Mouse (Mus musculus) neural tube, embryonic 15.5 days (tissue): Measurements from ENCODE around the gene Msh3. TPM values are rescaled to one million over a fixed set of nuclear protein-coding genes. Genes with fewer than 3 reads are reported as not detected.
A peak's percentile ranks its signal among the peaks of the same experiment; 100 is the strongest.

Source experiments
- ATAC-seq: fragments of 200-750 bp; cut with Nextera tagmentation; 2 replicates; pipeline ENCODE4 v1.8.0; 2017; ENCODE audit warnings: mild to moderate bottlenecking, moderate TSS enrichment, moderate library complexity; ENCODE audit not compliant: low FRiP score
- H3K27ac ChIP-seq: fragments of 300-500 bp; sonication (generic); replicated peaks from 2 replicates; pipeline ENCODE4 v1.5.1; 2015; ENCODE audit warnings: mild to moderate bottlenecking, inconsistent platforms
- H3K27me3 ChIP-seq: fragments of 300-500 bp; sonication (generic); replicated peaks from 2 replicates; pipeline ENCODE4 v1.6.1; 2015; ENCODE audit warnings: inconsistent platforms
- H3K36me3 ChIP-seq: fragments of 300-500 bp; sonication (generic); 2 replicates; pipeline ENCODE4 v1.6.1; 2015; ENCODE audit warnings: inconsistent platforms
- H3K4me1 ChIP-seq: fragments of 300-500 bp; sonication (generic); 2 replicates; pipeline ENCODE4 v1.6.1; 2015; ENCODE audit warnings: inconsistent platforms
- H3K4me2 ChIP-seq: fragments of 300-500 bp; sonication (generic); 2 replicates; pipeline ENCODE4 v1.6.1; 2015; ENCODE audit warnings: inconsistent platforms, mild to moderate bottlenecking, moderate library complexity
- H3K4me3 ChIP-seq: fragments of 300-500 bp; sonication (generic); replicated peaks from 2 replicates; pipeline ENCODE4 v1.5.1; 2015; ENCODE audit warnings: mild to moderate bottlenecking, inconsistent platforms
- H3K9ac ChIP-seq: fragments of 300-500 bp; sonication (generic); replicated peaks from 2 replicates; pipeline ENCODE4 v1.6.1; 2015; ENCODE audit warnings: mild to moderate bottlenecking, inconsistent platforms
- H3K9me3 ChIP-seq: fragments of 300-500 bp; sonication (generic); replicated peaks from 2 replicates; pipeline ENCODE4 v1.6.1; 2016; ENCODE audit warnings: inconsistent platforms
- WGBS: fragments of 180-500 bp; shearing (Covaris S2); methylation state at CpG from one replicate; pipeline ENCODE4 v1.1.7; 2015; ENCODE audit warnings: mixed read lengths; 5-methylcytosine and 5-hydroxymethylcytosine counted together
- polyA plus RNA-seq: library from polyadenylated mRNA; unstranded; fragments of >200 nt; fragmentation: Nextera tagmentation; extraction: Ambion mirVana; gene quantifications from 2 replicates; pipeline ENCODE4 v1.2.1, GENCODE M21; 2015

The Msh3 gene
- polyA plus RNA-seq, 1 experiment from 2014 or later: 24.0 TPM

- H3K4me1 ChIP-seq: peaks cover 5% of the 10 kb centered on the region; the same call in 1 of the 2 replicates
- no peaks in the 10 kb centered on the region for H3K9me3 ChIP-seq
- H3K4me2 ChIP-seq: no peak overlapping the region
- no peak overlapping the region for H3K4me3 ChIP-seq
- no peak overlapping the region for H3K27ac ChIP-seq
- peak; percentile 59; the same call in 1 of the 2 replicates for ATAC-seq
- H3K27me3 ChIP-seq: no peaks in the 10 kb centered on the region
- peaks cover 7% of the 10 kb centered on the region; the same call in 1 of the 2 replicates for H3K36me3 ChIP-seq
- WGBS: 56% methylated on average over 4 of the region's 4 CpGs
- H3K9ac ChIP-seq: no peak overlapping the region
These were observed 63.2 kb downstream of the Msh3 start for GRCm38 (mm10) chr13:92291605-92292004.

- Histone ChIP-seq H3K9me3 (no peaks in the 10 kb centered on the region), H3K9ac (no peak overlapping the region), H3K27ac (no peak overlapping the region), H3K36me3 (0 out of 2 replicates have a peak, but pooled peaks cover 9% of the 10 kb centered on the region), H3K27me3 (no peaks in the 10 kb centered on the region), H3K4me2 (no peak overlapping the region), H3K4me1 (0 out of 2 replicates have a peak, but pooled peaks cover 4% of the 10 kb centered on the region), H3K4me3 (no peak overlapping the region)
- ATAC-seq: no peak
- WGBS: 97% methylated on average over 2 of the region's 2 CpGs
These were observed 77.8 kb downstream of the Msh3 start for GRCm38 (mm10) chr13:92277027-92277426.

GRCm38 (mm10) chr13:92275292-92275691 lies 79.5 kb downstream of the Msh3 start:
- H3K27ac ChIP-seq: no peak overlapping the region
- ATAC-seq: no peak
- H3K4me1 ChIP-seq: 0 out of 2 replicates have a peak, but pooled peaks cover 4% of the 10 kb centered on the region
- 0 out of 2 replicates have a peak, but pooled peaks cover 3% of the 10 kb centered on the region for H3K36me3 ChIP-seq
- WGBS: 92% methylated on average over 9 of the region's 9 CpGs
- H3K9ac ChIP-seq: no peak overlapping the region
- no peaks in the 10 kb centered on the region for H3K27me3 ChIP-seq
- H3K4me2 ChIP-seq: no peak overlapping the region
- no peak overlapping the region for H3K4me3 ChIP-seq
- no peaks in the 10 kb centered on the region for H3K9me3 ChIP-seq

GRCm38 (mm10) chr13:92274274-92275198 lies 80.3 kb downstream of the Msh3 start:
- WGBS: 71% methylated on average over 14 of the region's 14 CpGs
- H3K36me3 ChIP-seq: 0 out of 2 replicates have a peak, but pooled peaks cover 3% of the 10 kb centered on the region
- H3K9ac ChIP-seq: no peak overlapping the region
- H3K4me2 ChIP-seq: no peak overlapping the region
- H3K27me3 ChIP-seq: no peaks in the 10 kb centered on the region
- no peak overlapping the region for H3K27ac ChIP-seq
- H3K4me3 ChIP-seq: no peak overlapping the region
- ATAC-seq: no peak
- 0 out of 2 replicates have a peak, but pooled peaks cover 4% of the 10 kb centered on the region for H3K4me1 ChIP-seq
- H3K9me3 ChIP-seq: no peaks in the 10 kb centered on the region

GRCm38 (mm10) chr13:92267076-92267475 lies 87.7 kb downstream of the Msh3 start:
- no peak overlapping the region for H3K9ac ChIP-seq
- no peak for ATAC-seq
- no peaks in the 10 kb centered on the region for H3K9me3 ChIP-seq
- 89% methylated on average over 3 of the region's 3 CpGs for WGBS
- H3K27me3 ChIP-seq: no peaks in the 10 kb centered on the region
- H3K27ac ChIP-seq: no peak overlapping the region
- H3K36me3 ChIP-seq: no peaks in the 10 kb centered on the region
- H3K4me3 ChIP-seq: no peak overlapping the region
- no peaks in the 10 kb centered on the region for H3K4me1 ChIP-seq
- no peak overlapping the region for H3K4me2 ChIP-seq

GRCm38 (mm10) chr13:92263566-92263965 lies 91.2 kb downstream of the Msh3 start:
- Histone ChIP-seq H3K4me3 (no peak overlapping the region), H3K4me1 (no peaks in the 10 kb centered on the region), H3K36me3 (no peaks in the 10 kb centered on the region), H3K9ac (no peak overlapping the region), H3K27ac (no peak overlapping the region), H3K4me2 (no peak overlapping the region), H3K9me3 (no peaks in the 10 kb centered on the region), H3K27me3 (no peaks in the 10 kb centered on the region)
- 89% methylated on average over 6 of the region's 6 CpGs for WGBS
- no peak for ATAC-seq

GRCm38 (mm10) chr13:92261329-92261728 lies 93.5 kb downstream of the Msh3 start:
- no peaks in the 10 kb centered on the region for H3K27me3 ChIP-seq
- no peaks in the 10 kb centered on the region for H3K4me1 ChIP-seq
- 88% methylated on average over 5 of the region's 5 CpGs for WGBS

GRCm38 (mm10) chr13:92255480-92255879 lies 99.3 kb downstream of the Msh3 start:
- WGBS: 90% methylated on average over 3 of the region's 3 CpGs
- Histone ChIP-seq H3K27me3 (no peaks in the 10 kb centered on the region), H3K4me1 (no peaks in the 10 kb centered on the region), H3K9me3 (no peaks in the 10 kb centered on the region), H3K4me3 (no peak overlapping the region), H3K36me3 (no peaks in the 10 kb centered on the region), H3K9ac (no peak overlapping the region), H3K4me2 (no peak overlapping the region), H3K27ac (no peak overlapping the region)
- ATAC-seq: no peak

More at GRCm38 (mm10) chr13:92261329-92261728, 93.5 kb downstream of the Msh3 start:
- H3K27ac ChIP-seq: no peak overlapping the region
- H3K9ac ChIP-seq: no peak overlapping the region
- ATAC-seq: no peak
- H3K4me2 ChIP-seq: no peak overlapping the region
- H3K9me3 ChIP-seq: no peaks in the 10 kb centered on the region
- H3K4me3 ChIP-seq: no peak overlapping the region
- H3K36me3 ChIP-seq: no peaks in the 10 kb centered on the region

- Histone ChIP-seq H3K9me3 (no peaks in the 10 kb centered on the region), H3K36me3 (no peaks in the 10 kb centered on the region), H3K9ac (no peak overlapping the region), H3K4me1 (no peaks in the 10 kb centered on the region), H3K27ac (no peak overlapping the region), H3K27me3 (no peaks in the 10 kb centered on the region), H3K4me3 (no peak overlapping the region), H3K4me2 (no peak overlapping the region)
- no peak for ATAC-seq
- 87% methylated on average over 5 of the region's 5 CpGs for WGBS
These were observed 101.0 kb downstream of the Msh3 start for GRCm38 (mm10) chr13:92253850-92254249.

GRCm38 (mm10) chr13:92252331-92252730 lies 102.5 kb downstream of the Msh3 start:
- Histone ChIP-seq H3K9me3 (no peaks in the 10 kb centered on the region), H3K4me3 (no peak overlapping the region), H3K27me3 (no peaks in the 10 kb centered on the region), H3K9ac (no peak overlapping the region), H3K4me2 (no peak overlapping the region), H3K27ac (no peak overlapping the region), H3K36me3 (no peaks in the 10 kb centered on the region), H3K4me1 (no peaks in the 10 kb centered on the region)
- no peak for ATAC-seq

- H3K36me3 ChIP-seq: no peaks in the 10 kb centered on the region
- no peaks in the 10 kb centered on the region for H3K9me3 ChIP-seq
- 96% methylated on average over 2 of the region's 2 CpGs for WGBS
- H3K27ac ChIP-seq: no peak overlapping the region
- no peak overlapping the region for H3K9ac ChIP-seq
- ATAC-seq: no peak
- H3K4me2 ChIP-seq: no peak overlapping the region
- no peaks in the 10 kb centered on the region for H3K27me3 ChIP-seq
- H3K4me1 ChIP-seq: no peaks in the 10 kb centered on the region
- no peak overlapping the region for H3K4me3 ChIP-seq
These were observed 107.2 kb downstream of the Msh3 start for GRCm38 (mm10) chr13:92247576-92247975.

GRCm38 (mm10) chr13:92246966-92247365 lies 107.8 kb downstream of the Msh3 start:
- ATAC-seq: no peak
- Histone ChIP-seq H3K36me3 (no peaks in the 10 kb centered on the region), H3K27ac (no peak overlapping the region), H3K27me3 (no peaks in the 10 kb centered on the region), H3K4me3 (no peak overlapping the region), H3K4me2 (no peak overlapping the region), H3K4me1 (no peaks in the 10 kb centered on the region), H3K9ac (no peak overlapping the region), H3K9me3 (no peaks in the 10 kb centered on the region)
- 93% methylated on average over 5 of the region's 5 CpGs for WGBS
